Mouse (Mus musculus) bone marrow macrophage, adult 2 months (primary cell): Measurements from ENCODE around the gene Atxn2l. TPM values are rescaled to one million over a fixed set of nuclear protein-coding genes. Genes with fewer than 3 reads are reported as not detected.

ENCODE experiments used
- H3K27ac ChIP-seq: 2 replicates; pipeline ENCODE4 v1.5.1; 2012; ENCODE audit warnings: low read depth, low read length; ENCODE audit not compliant: insufficient read depth
- H3K4me1 ChIP-seq: 2 replicates; pipeline ENCODE4 v1.6.1; 2012; ENCODE audit warnings: low read length; ENCODE audit not compliant: control insufficient read depth, insufficient read depth
- H3K4me3 ChIP-seq: 2 replicates; pipeline ENCODE4 v1.5.1; 2012; ENCODE audit warnings: mild to moderate bottlenecking, low read length, moderate library complexity; ENCODE audit not compliant: insufficient read depth
- CTCF ChIP-seq: IDR thresholded peaks from 2 replicates; pipeline ENCODE4 v1.5.1; 2012; ENCODE audit warnings: low read depth, mild to moderate bottlenecking, low read length, moderate library complexity
- POLR2A ChIP-seq: IDR thresholded peaks from 2 replicates; pipeline ENCODE4 v1.6.1; 2012; ENCODE audit warnings: mild to moderate bottlenecking, low read depth, low read length, borderline replicate concordance
- polyA plus RNA-seq: library from polyadenylated mRNA; stranded (reverse); fragments of >200 nt; gene quantifications from 2 replicates; pipeline ENCODE4 v1.2.4, GENCODE M21; 2012; ENCODE audit not compliant: missing spikeins, insufficient read depth, insufficient read length

Atxn2l gene
- polyA plus RNA-seq, 1 experiment, result 128 TPM

GRCm38 (mm10) chr7:126473470-126474086 lies 29.7 kb downstream of the Atxn2l start:
- Histone ChIP-seq H3K27ac (no peak overlapping the region), H3K4me1 (peaks cover 17% of the 10 kb centered on the region), H3K4me3 (peak overlapping the region; percentile 94)
- TF ChIP-seq CTCF (no peak), POLR2A (no peak)

- H3K27ac ChIP-seq, result no peak overlapping the region
- no peak overlapping the region for H3K4me3 ChIP-seq
- peaks cover 17% of the 10 kb centered on the region for H3K4me1 ChIP-seq
- TF ChIP-seq CTCF (no peak), POLR2A (no peak)
Observed at GRCm38 (mm10) chr7:126472713-126473112, 30.5 kb downstream of the Atxn2l start.

DNA sequence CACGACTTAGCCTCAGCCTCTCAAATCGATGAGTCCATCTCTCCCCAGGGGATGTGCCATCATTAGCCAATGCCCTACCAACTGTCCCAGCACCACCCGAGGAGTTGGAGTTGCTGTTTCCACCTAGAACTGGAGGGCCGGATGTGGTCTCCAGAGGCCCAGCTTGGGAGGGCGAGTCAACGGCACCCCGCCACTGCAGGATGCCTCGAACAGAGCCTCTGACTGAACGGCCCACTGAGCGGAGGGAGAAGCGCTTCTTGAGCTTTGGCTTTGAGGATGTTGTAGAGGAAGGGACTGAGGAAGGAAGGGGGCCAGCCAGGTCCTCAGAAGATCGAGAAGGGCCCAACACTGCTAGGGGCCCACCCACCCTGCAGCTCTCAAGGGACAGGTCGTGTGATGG lies 30.9 kb downstream of the Atxn2l start:
- no peak for TF ChIP-seq POLR2A
- TF ChIP-seq CTCF, result no peak
- peaks cover 17% of the 10 kb centered on the region for H3K4me1 ChIP-seq
- H3K4me3 ChIP-seq, result no peak overlapping the region
- H3K27ac ChIP-seq, result no peak overlapping the region

- Histone ChIP-seq H3K27ac (no peak overlapping the region), H3K4me3 (no peak overlapping the region), H3K4me1 (peaks cover 17% of the 10 kb centered on the region)
- TF ChIP-seq POLR2A (no peak), CTCF (no peak)
Observed at GRCm38 (mm10) chr7:126471853-126472252, 31.4 kb downstream of the Atxn2l start.

DNA sequence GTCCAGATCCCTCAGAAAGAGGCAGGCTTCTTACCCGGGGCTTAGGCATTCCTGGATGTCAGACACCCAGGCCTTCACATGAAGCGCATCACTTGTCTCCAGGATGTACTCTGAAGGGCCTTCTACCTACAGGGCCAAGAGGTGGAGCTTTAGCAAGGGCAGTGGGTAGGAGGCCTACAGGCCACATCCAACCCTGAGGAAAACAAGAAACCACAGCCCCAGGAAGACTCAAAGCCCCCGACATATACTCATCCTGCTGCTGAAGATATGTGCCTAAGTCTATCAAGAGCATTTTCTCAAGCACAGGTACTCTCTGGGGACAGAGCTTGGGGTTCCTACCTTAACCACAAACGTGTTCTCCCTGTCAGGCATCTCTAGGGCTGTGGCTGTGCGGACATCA lies 31.9 kb downstream of the Atxn2l start:
- TF ChIP-seq CTCF (no peak), POLR2A (no peak)
- peaks cover 17% of the 10 kb centered on the region for H3K4me1 ChIP-seq
- no peak overlapping the region for H3K27ac ChIP-seq
- H3K4me3 ChIP-seq, result no peak overlapping the region

DNA sequence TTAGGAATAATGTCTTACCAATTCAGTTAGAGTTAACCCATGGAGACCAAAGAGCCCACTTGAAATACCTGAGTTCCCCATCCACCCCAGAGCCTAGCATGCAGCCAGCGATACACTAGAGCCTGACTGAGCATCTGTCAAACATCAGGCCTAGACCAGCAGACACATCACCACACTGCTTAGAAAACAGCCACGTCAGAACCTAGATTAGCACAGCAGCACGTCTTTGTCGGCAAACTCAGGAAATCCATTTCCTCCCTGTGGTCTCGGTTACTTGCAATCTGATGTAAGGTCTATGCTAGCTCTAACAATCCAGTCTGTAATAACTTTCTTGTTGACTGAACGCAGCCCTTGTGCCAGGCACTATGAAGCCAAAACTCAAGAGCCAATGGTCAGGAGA lies 33.2 kb downstream of the Atxn2l start:
- TF ChIP-seq POLR2A, result no peak
- TF ChIP-seq CTCF, result no peak
- no peak overlapping the region for H3K27ac ChIP-seq
- no peak overlapping the region for H3K4me3 ChIP-seq
- H3K4me1 ChIP-seq, result peaks cover 15% of the 10 kb centered on the region; the same call in 1 of the 2 replicates

DNA sequence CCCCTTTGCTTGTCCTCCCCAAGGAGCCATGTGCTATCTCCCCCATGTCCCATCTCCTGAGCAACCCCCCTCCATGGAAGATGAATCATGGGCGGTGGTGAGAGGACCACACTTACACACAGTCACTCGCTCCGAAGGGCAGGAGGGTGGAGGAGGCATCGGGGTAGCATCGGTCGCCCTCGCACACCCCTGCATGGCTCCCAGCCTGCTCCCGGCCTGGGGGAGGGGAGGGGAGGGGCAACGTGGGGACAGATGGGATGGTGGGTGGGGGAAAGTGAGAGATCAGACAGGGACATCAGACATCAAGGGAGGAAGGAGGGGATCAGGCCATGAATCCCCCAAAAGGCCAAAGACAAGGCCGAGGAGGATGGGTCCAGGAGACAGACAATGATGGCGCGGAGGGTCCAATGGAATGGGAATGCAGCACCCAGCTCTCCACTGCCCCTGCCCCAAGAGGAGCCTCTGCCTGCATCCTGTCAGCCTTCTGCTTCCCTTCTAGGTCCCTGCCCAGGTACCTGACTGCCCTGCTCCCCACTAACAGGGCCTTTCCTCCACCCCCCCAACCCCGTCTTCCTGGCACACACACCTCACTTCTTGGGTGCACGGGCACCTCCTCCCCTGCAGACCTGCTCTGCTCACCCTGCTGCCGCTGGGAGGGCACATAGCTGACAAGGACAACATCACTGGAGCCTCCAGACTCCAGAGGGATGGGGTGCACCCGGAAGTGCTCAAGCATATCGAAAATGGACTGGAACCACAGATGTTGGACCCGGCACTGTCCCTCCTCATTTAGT lies 35.2 kb downstream of the Atxn2l start:
- Histone ChIP-seq H3K4me1 (peaks cover 13% of the 10 kb centered on the region), H3K4me3 (no peak overlapping the region), H3K27ac (no peak overlapping the region)
- TF ChIP-seq CTCF (no peak), POLR2A (no peak)

DNA sequence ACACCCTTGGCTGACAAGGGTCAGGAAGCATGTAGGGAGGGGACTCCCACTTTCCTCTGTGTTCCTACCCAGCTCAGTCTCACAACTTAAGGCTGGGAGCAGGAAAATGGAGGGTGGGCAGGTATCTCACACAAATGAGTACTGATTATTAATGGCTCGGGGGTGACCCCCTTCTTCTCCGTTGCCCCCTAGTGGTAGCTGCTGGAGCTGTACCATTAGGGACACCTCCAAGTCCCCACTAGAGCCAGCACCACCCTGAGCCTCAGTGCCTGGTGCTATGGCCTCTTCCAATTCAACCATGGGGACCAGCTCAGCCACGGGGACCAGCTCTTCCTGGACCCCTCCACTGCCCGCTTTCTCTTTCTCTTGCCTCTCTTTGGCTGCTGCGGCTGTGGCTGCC lies 36.0 kb downstream of the Atxn2l start:
- H3K4me1 ChIP-seq, result peaks cover 13% of the 10 kb centered on the region
- H3K4me3 ChIP-seq, result no peak overlapping the region
- no peak overlapping the region for H3K27ac ChIP-seq

GRCm38 (mm10) chr7:126466707-126467106 lies 36.5 kb downstream of the Atxn2l start:
- Histone ChIP-seq H3K4me1 (peaks cover 13% of the 10 kb centered on the region), H3K27ac (no peak overlapping the region), H3K4me3 (no peak overlapping the region)
- TF ChIP-seq POLR2A (no peak), CTCF (no peak)

More for the DNA sequence above, 36.0 kb downstream of the Atxn2l start:
- TF ChIP-seq POLR2A (no peak), CTCF (peak; percentile 65)

DNA sequence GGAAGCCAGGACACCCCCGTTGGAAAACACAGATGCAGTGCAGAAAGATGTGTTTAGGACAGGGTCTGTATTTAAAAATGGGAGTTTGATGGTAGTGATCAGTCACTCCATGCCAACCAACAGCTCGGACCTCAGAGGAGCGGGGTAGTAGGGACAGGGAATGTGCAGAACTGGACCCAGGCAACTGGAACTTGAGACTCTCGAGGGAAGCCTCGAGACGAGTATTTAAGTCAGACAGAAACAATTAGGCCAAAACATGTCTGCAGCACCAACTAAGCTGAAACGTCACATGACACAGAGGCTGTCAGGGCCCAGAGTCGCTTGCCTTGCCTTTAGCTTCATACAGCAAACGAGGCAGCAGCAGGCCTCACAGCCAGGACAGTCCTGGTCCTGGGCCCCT lies 37.1 kb downstream of the Atxn2l start:
- Histone ChIP-seq H3K4me1 (peaks cover 13% of the 10 kb centered on the region), H3K4me3 (no peak overlapping the region), H3K27ac (no peak overlapping the region)
- no peak for TF ChIP-seq CTCF
- no peak for TF ChIP-seq POLR2A
